Mouse (Mus musculus): ENCODE measurements at regions not wholly inside any gene's neighbourhood (a gene's known extent, or its start where the extent isn't known, plus 50 kb on each side); places are given as distances from the start of the nearest gene placed in this dataset.

DNA sequence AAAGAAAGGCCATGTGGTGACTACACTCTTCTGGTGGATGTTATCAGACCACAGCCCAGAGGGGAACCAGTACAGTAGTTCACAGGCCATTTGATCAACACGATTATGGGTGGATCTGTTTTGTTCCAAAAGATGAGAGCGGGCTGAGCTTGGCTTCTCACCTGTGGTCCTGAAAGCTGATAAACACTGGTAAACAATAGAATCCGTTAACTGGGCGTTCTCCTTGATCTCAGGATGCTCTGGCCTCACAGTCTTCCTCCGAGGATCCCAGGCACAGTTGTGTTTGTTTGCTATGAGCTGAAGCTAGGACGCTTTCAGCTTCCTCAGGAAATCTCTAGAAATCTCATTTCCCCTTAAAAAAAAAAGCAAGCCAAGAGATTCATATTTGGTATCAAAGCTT lies 153.9 kb downstream of the Gm19410 start:
- Histone ChIP-seq H3K4me1 (ENCODE audit: control insufficient read depth, insufficient read depth, insufficient read length) (no peaks in the 10 kb centered on the region), H3K36me3 (ENCODE audit: control insufficient read depth, insufficient read depth, low read length) (no peaks in the 10 kb centered on the region), H3K27ac (ENCODE audit: insufficient read depth, low read length) (no peak overlapping the region), H3K4me3 (ENCODE audit: extremely low read depth, insufficient read depth, insufficient read length) (no peak overlapping the region), H3K27me3 (ENCODE audit: control insufficient read depth, insufficient read depth, low read length) (no peaks in the 10 kb centered on the region)
- TF ChIP-seq POLR2A (IDR thresholded peaks at IDR 0.05; ENCODE audit: low read depth, low read length) (no peak), CTCF (IDR thresholded peaks at IDR 0.05; ENCODE audit: extremely low read depth, insufficient read depth, insufficient read length, insufficient replicate concordance) (no peak)
- WGBS, result 46% methylated on average over 6 of the region's 6 CpGs
- DNase-seq (ENCODE audit: low read depth in 1 of 2, low spot score in 2 of 2), result no peak

GRCm38 (mm10) chr8:35919859-35920675 lies 154.5 kb downstream of the Gm19410 start:
- no peaks in the 10 kb centered on the region for H3K4me1 ChIP-seq (ENCODE audit: control insufficient read depth, insufficient read depth, insufficient read length)
- H3K27ac ChIP-seq (ENCODE audit: insufficient read depth, low read length), result no peak overlapping the region
- DNase-seq (ENCODE audit: low read depth in 1 of 2, low spot score in 2 of 2), result no peak
- no peak for TF ChIP-seq POLR2A (IDR thresholded peaks at IDR 0.05; ENCODE audit: low read depth, low read length)
- no peak for TF ChIP-seq CTCF (IDR thresholded peaks at IDR 0.05; ENCODE audit: extremely low read depth, insufficient read depth, insufficient read length, insufficient replicate concordance)
- H3K36me3 ChIP-seq (ENCODE audit: control insufficient read depth, insufficient read depth, low read length), result no peaks in the 10 kb centered on the region
- WGBS, result 70% methylated on average over 8 of the region's 8 CpGs
- H3K27me3 ChIP-seq (ENCODE audit: control insufficient read depth, insufficient read depth, low read length), result no peaks in the 10 kb centered on the region
- no peak overlapping the region for H3K4me3 ChIP-seq (ENCODE audit: extremely low read depth, insufficient read depth, insufficient read length)

DNA sequence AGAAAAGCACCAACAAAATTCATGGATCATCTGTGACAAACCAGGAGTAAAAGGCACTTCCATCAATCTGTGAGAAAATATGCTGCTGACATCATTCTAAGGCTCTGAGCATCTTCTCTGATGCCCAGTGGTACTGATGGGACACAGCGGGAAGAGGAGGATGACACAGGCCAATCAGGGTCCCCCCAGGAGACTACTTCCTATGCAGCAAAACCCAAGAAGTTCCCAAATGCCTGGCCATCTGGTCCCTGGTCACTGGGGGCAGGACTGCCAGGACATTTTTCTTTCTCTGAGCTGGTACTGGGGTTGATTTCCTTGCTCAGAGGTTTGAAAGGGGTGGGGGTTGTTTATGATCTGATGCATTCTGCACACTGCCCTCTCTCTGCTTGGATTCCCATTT lies 158.4 kb downstream of the Gm19410 start:
- WGBS, result 84% methylated on average over 1 of the region's 1 CpGs
- H3K4me3 ChIP-seq (ENCODE audit: extremely low read depth, insufficient read depth, insufficient read length), result no peak overlapping the region
- no peaks in the 10 kb centered on the region for H3K36me3 ChIP-seq (ENCODE audit: control insufficient read depth, insufficient read depth, low read length)
- no peaks in the 10 kb centered on the region for H3K4me1 ChIP-seq (ENCODE audit: control insufficient read depth, insufficient read depth, insufficient read length)
- DNase-seq (ENCODE audit: low read depth in 1 of 2, low spot score in 2 of 2), result no peak
- TF ChIP-seq POLR2A (IDR thresholded peaks at IDR 0.05; ENCODE audit: low read depth, low read length) (no peak), CTCF (IDR thresholded peaks at IDR 0.05; ENCODE audit: extremely low read depth, insufficient read depth, insufficient read length, insufficient replicate concordance) (no peak)
- H3K27me3 ChIP-seq (ENCODE audit: control insufficient read depth, insufficient read depth, low read length), result no peaks in the 10 kb centered on the region
- no peak overlapping the region for H3K27ac ChIP-seq (ENCODE audit: insufficient read depth, low read length)

DNA sequence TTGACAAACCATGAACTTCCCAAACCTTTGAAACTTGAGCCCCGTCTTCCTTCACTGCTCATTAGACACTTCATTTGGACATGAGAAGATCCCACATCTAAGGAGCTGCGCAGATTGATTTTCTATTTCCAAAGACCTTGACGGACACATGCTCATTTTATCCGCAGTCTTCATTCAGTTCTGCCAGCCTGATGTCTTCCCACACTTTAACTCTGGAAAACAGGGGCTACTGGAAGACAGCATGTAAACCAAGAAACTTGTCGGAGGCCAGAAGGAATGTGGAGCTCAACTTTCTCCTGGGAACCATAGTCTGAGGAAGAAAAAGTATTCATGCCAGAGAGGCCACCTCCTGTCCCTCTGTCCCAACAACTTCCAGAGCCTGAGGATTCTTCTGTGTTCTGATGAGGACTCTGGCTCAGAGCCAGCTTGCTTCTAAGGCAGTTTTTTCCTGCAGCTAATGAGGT lies 161.8 kb downstream of the Gm19410 start:
- Histone ChIP-seq H3K4me3 (ENCODE audit: extremely low read depth, insufficient read depth, insufficient read length) (no peak overlapping the region), H3K36me3 (ENCODE audit: control insufficient read depth, insufficient read depth, low read length) (no peaks in the 10 kb centered on the region), H3K27me3 (ENCODE audit: control insufficient read depth, insufficient read depth, low read length) (no peaks in the 10 kb centered on the region), H3K27ac (ENCODE audit: insufficient read depth, low read length) (no peak overlapping the region), H3K4me1 (ENCODE audit: control insufficient read depth, insufficient read depth, insufficient read length) (no peaks in the 10 kb centered on the region)
- TF ChIP-seq POLR2A (IDR thresholded peaks at IDR 0.05; ENCODE audit: low read depth, low read length), result no peak
- no peak for TF ChIP-seq CTCF (IDR thresholded peaks at IDR 0.05; ENCODE audit: extremely low read depth, insufficient read depth, insufficient read length, insufficient replicate concordance)
- 92% methylated on average over 5 of the region's 5 CpGs for WGBS
- no peak for DNase-seq (ENCODE audit: low read depth in 1 of 2, low spot score in 2 of 2)

GRCm38 (mm10) chr8:35930291-35930690 lies 164.7 kb downstream of the Gm19410 start:
- no peak for TF ChIP-seq CTCF (IDR thresholded peaks at IDR 0.05; ENCODE audit: extremely low read depth, insufficient read depth, insufficient read length, insufficient replicate concordance)
- TF ChIP-seq POLR2A (IDR thresholded peaks at IDR 0.05; ENCODE audit: low read depth, low read length), result no peak
- WGBS, result 59% methylated on average over 4 of the region's 4 CpGs
- no peaks in the 10 kb centered on the region for H3K36me3 ChIP-seq (ENCODE audit: control insufficient read depth, insufficient read depth, low read length)

GRCm38 (mm10) chr8:35933186-35934114 lies 167.9 kb downstream of the Gm19410 start:
- Histone ChIP-seq H3K36me3 (ENCODE audit: control insufficient read depth, insufficient read depth, low read length) (no peaks in the 10 kb centered on the region), H3K27ac (ENCODE audit: insufficient read depth, low read length) (no peak overlapping the region), H3K4me1 (ENCODE audit: control insufficient read depth, insufficient read depth, insufficient read length) (no peaks in the 10 kb centered on the region), H3K27me3 (ENCODE audit: control insufficient read depth, insufficient read depth, low read length) (no peaks in the 10 kb centered on the region), H3K4me3 (ENCODE audit: extremely low read depth, insufficient read depth, insufficient read length) (no peak overlapping the region)
- no peak for DNase-seq (ENCODE audit: low read depth in 1 of 2, low spot score in 2 of 2)
- TF ChIP-seq POLR2A (IDR thresholded peaks at IDR 0.05; ENCODE audit: low read depth, low read length), result no peak
- 79% methylated on average over 13 of the region's 13 CpGs for WGBS

More at GRCm38 (mm10) chr8:35930291-35930690, 164.7 kb downstream of the Gm19410 start:
- no peak overlapping the region for H3K4me3 ChIP-seq (ENCODE audit: extremely low read depth, insufficient read depth, insufficient read length)
- no peak overlapping the region for H3K27ac ChIP-seq (ENCODE audit: insufficient read depth, low read length)
- DNase-seq (ENCODE audit: low read depth in 1 of 2, low spot score in 2 of 2), result no peak
- no peaks in the 10 kb centered on the region for H3K4me1 ChIP-seq (ENCODE audit: control insufficient read depth, insufficient read depth, insufficient read length)
- H3K27me3 ChIP-seq (ENCODE audit: control insufficient read depth, insufficient read depth, low read length), result no peaks in the 10 kb centered on the region

Measured in spleen, adult 2 months (tissue).